Comparison of ENCODE assay signal across 22 mouse cellular contexts in the genomic region with DNA sequence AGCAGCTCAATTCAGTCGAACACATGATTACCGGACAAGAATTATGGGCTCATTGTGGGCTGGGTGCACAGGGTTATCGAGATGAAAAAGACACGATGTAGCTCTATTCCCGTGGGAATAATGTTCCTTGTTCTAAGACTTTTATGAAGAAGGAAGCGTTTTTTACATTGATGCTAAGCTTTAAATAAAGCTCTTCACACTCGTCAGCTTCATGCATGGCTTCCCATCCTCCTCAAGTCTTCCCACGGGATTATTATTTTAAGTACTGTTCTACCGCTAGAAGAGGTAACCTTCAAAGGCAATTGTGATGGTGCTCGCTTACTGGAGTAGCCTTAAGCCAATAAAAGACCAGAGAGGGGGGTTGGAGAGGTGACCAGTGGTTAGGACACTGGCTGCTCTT.
"Had no signal": no experiment of that assay in that cellular context is flagged by ENCODE, and none has a peak within 500 bp of the region (broad histone marks: within the 10 kb centered on the region; RNA-seq: fewer than 3 reads in every experiment).

No protein-coding gene starts in this region.

- DNase-seq: kidney, adult 11 months; kidney, adult 8-10 months; kidney, postnatal 10 days; kidney, postnatal 36 days; layer of hippocampus, postnatal 36 days; liver, postnatal 0 days; lung, embryonic 14.5 days; thymus, adult 2 months; thymus, postnatal 14 days; thymus, postnatal 4 days had no signal

- H3K36me3 ChIP-seq: intestine, embryonic 15.5 days; kidney, embryonic 15.5 days; limb, embryonic 12.5 days; limb, embryonic 15.5 days; midbrain, embryonic 12.5 days; midbrain, embryonic 15.5 days; neural tube, embryonic 12.5 days; neural tube, embryonic 15.5 days had no signal

- H3K4me1 ChIP-seq: intestine, embryonic 15.5 days; midbrain, embryonic 15.5 days; neural tube, embryonic 12.5 days; neural tube, embryonic 15.5 days had no signal

- H3K27ac ChIP-seq: intestine, embryonic 15.5 days; kidney, embryonic 15.5 days; limb, embryonic 12.5 days; limb, embryonic 15.5 days; liver, embryonic 14.5 days; midbrain, embryonic 12.5 days; midbrain, embryonic 15.5 days; neural tube, embryonic 12.5 days; neural tube, embryonic 15.5 days had no signal

- ATAC-seq: intestine, embryonic 15.5 days; liver, postnatal 0 days; lung, postnatal 0 days; midbrain, embryonic 15.5 days had no signal

- H3K9ac ChIP-seq: intestine, embryonic 15.5 days; kidney, embryonic 15.5 days; limb, embryonic 12.5 days; limb, embryonic 15.5 days; liver, embryonic 14.5 days; liver, postnatal 0 days; lung, embryonic 14.5 days; midbrain, embryonic 12.5 days; midbrain, embryonic 15.5 days; neural tube, embryonic 12.5 days; neural tube, embryonic 15.5 days had no signal

- H3K4me3 ChIP-seq: intestine, embryonic 15.5 days; kidney, embryonic 15.5 days; limb, embryonic 12.5 days; limb, embryonic 15.5 days; megakaryocyte, embryonic 14.5 days; midbrain, embryonic 12.5 days; midbrain, embryonic 15.5 days; neural tube, embryonic 12.5 days; neural tube, embryonic 15.5 days had no signal

- H3K4me2 ChIP-seq: intestine, embryonic 15.5 days; kidney, embryonic 15.5 days; limb, embryonic 12.5 days; limb, embryonic 15.5 days; liver, embryonic 11.5 days; lung, embryonic 14.5 days; midbrain, embryonic 12.5 days; midbrain, embryonic 15.5 days; neural tube, embryonic 12.5 days; neural tube, embryonic 15.5 days had no signal

- H3K9me3 ChIP-seq: intestine, embryonic 15.5 days; kidney, embryonic 15.5 days; limb, embryonic 12.5 days; limb, embryonic 15.5 days; megakaryocyte, embryonic 14.5 days; midbrain, embryonic 12.5 days; midbrain, embryonic 15.5 days; neural tube, embryonic 12.5 days had no signal

- H3K27me3 ChIP-seq: intestine, embryonic 15.5 days; kidney, embryonic 15.5 days; limb, embryonic 12.5 days; limb, embryonic 15.5 days; midbrain, embryonic 15.5 days; neural tube, embryonic 12.5 days; neural tube, embryonic 15.5 days had no signal
